Mouse (Mus musculus) heart, postnatal 0 days (tissue): ENCODE measurements around the gene Rhpn2.

ENCODE experiments used
- CTCF ChIP-seq: IDR thresholded peaks from 2 replicates; pipeline ENCODE4 v1.5.1; 2016; ENCODE audit warnings: antibody characterized with exemption, control low read depth, low read depth
- EP300 ChIP-seq: IDR thresholded peaks from 2 replicates; pipeline ENCODE4 v1.6.1; 2016; ENCODE audit warnings: antibody characterized with exemption, low read depth

DNA sequence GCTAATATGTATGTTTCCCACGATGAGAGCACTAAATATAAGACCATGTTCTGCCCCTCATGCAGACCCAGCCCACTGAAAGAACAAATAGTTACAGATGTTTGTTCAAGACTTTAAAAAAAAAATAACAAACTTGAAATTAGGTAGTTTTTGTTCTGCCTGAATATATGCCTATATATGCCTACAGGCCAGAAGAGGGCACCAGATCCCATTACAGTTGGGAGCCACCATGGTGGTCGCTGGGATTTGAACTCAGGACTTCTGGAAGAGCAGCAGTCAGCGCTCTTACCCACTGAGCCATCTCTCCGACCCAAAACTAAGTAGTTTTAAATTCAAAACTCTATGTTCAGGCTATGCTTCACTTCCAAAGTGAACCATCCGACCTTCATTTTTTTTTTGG, 36.1 kb upstream of the Rhpn2 start:
- TF ChIP-seq CTCF = peak; percentile 26; the same call in 1 of the 2 replicates
- TF ChIP-seq EP300 = no peak
